In genomic region chr6:69507995-69508394, GRCm38 (mm10) we compare ENCODE assay signal across 18 mouse cellular contexts.
"Had no signal": no experiment of that assay in that cellular context is flagged by ENCODE, and none has a peak within 500 bp of the region (broad histone marks: within the 10 kb centered on the region; RNA-seq: fewer than 3 reads in every experiment).

No protein-coding gene starts in this region.

- DNase-seq: lung, adult 18-20 months; lung, embryonic 14.5 days; lung, postnatal 10 days; lung, postnatal 4 days; midbrain, embryonic 14.5 days; retina, postnatal 1 day; right cerebral cortex, adult 18-20 months; right cerebral cortex, postnatal 25 days; right cerebral cortex, postnatal 4 days; spleen, adult 18-20 months; thymus, adult 18-20 months; thymus, postnatal 14 days; thymus, postnatal 36 days had no signal

- H3K9me3 ChIP-seq: midbrain, embryonic 10.5 days; midbrain, embryonic 12.5 days; neural tube, embryonic 13.5 days; neural tube, embryonic 15.5 days had no signal

- H3K9ac ChIP-seq: lung, embryonic 14.5 days; midbrain, embryonic 12.5 days; neural tube, embryonic 13.5 days; neural tube, embryonic 15.5 days had no signal

- H3K4me2 ChIP-seq: lung, embryonic 14.5 days; midbrain, embryonic 12.5 days; neural tube, embryonic 13.5 days; neural tube, embryonic 15.5 days had no signal

- H3K27ac ChIP-seq: midbrain, embryonic 10.5 days; midbrain, embryonic 12.5 days; neural tube, embryonic 13.5 days; neural tube, embryonic 15.5 days had no signal

- H3K4me1 ChIP-seq: midbrain, embryonic 10.5 days; midbrain, embryonic 12.5 days; neural tube, embryonic 13.5 days; neural tube, embryonic 15.5 days had no signal

- H3K27me3 ChIP-seq: midbrain, embryonic 12.5 days; neural tube, embryonic 13.5 days; neural tube, embryonic 15.5 days had no signal

- H3K36me3 ChIP-seq: midbrain, embryonic 10.5 days; midbrain, embryonic 12.5 days; neural tube, embryonic 13.5 days; neural tube, embryonic 15.5 days had no signal

- H3K4me3 ChIP-seq: midbrain, embryonic 10.5 days; midbrain, embryonic 12.5 days; myocyte; neural tube, embryonic 13.5 days; neural tube, embryonic 15.5 days had no signal
